Mouse (Mus musculus) ovary, adult 18-20 months (tissue): ENCODE measurements around the gene Gm28308.

ENCODE experiments used
- DNase-seq: peaks from one replicate; pipeline ENCODE4 v3.0.0; 2022; ENCODE audit warnings: low spot score, mixed read lengths

Gene Gm28308

DNA sequence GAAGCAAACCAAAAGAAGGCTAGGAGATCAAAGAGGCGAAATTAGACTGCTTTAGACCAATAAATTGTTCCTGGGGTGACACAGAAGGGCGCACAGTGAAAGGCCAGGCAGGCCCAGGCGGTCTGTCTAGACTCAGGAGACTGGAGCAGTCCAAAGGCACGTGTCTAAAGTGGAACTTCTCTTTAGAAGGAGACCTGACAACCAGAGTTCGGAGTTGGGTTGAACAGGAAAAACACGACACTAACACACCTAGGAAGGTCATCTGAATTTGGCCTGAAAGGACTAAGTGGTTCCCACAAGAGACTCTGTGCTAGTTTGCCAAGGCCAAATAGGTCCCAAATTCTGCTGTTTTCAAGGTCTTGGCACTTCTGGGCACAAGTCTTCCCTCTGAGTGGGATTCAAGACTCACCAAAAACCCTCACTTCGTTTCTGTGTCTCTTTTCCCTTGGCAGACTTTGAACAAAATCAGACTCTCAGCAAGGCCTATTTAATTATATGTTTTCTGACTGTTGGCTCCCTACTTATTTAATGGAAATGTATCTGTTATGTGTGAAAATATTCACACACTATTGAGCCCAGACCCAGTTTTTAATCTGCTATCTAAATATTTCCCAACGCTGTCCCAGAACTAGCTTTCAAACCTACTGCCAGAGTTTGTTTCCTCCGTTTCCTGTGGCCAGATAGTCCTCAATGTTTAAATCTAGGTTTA lies 6.2 kb upstream of the Gm28308 start:
- DNase-seq: no peak

DNA sequence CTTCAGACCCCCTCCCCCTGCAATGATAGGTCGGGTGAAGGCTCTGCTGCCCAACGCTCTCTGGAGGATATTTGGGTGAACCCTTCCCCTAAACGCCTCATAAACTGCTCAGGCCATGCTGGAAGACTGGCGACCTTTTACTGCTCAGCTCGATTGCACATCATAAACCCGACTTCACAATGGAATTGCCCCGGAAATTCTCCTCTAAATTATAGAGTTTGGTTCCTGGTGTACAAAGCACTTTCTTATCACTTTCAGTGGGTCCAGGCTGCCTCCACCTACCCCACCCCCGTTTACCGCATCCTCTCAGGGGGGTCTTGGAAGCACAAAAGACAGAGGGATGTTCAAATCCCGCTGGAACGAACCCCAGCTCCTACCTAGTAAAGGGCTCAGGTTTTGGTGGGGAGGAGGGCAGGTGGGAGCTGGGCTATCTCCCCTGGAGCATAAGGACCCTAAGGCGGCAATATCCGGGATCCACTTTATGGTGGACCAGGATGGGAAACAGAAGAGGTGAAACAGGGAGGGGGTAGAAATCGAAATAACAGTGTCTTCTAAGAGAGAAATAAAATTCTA lies 5.6 kb upstream of the Gm28308 start:
- no peak for DNase-seq

DNA sequence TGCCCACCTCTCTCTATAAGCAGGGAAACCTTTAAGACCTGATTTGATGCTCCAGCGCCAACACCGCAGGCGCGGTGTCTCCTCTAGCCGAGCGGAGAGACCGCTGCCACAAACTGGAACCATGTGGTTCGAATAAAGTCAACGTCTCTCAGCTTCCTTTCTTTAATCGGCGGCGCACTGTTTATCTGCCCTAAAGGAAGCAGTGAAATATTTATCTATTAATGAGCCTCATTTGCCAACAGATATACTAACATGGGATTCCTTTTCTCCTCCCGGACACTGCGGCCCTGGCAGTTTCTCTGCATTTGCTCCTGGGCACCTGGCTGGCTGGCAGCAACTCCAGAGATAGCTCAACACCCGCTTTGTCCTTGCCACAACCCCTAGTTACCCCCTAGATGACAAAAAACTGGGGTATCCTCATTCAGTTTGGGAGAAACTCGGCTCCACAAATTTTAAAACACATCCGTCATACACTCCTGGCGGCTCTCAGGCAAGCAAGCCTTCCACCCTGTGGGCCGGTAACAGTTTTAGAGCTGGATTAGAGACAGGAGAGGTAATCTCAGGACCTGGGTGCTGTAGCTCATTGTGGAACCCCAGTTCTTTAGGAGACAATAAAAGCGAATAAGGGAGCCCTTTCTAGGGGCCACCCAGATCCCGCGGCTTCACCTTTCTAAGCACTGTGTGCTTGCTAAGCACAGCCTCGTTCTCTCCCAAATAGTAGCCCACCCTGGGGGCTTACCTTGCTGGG lies 4.9 kb upstream of the Gm28308 start:
- no peak for DNase-seq

DNA sequence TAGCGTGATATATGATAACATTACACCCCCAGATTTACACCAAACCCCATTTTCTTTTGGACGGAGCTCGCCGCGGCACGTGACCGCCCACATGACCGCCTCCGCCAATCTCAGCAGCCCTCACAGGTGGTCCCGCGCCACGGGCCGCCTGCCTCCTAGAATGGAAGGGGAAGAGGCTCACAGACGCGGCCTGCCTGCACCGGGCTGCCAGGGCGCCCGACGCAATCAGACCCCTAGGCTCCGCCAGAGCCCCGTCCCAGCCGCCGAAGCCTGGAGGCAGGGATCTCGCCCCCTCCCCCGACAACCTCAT lies 4.3 kb upstream of the Gm28308 start:
- DNase-seq: no peak

DNA sequence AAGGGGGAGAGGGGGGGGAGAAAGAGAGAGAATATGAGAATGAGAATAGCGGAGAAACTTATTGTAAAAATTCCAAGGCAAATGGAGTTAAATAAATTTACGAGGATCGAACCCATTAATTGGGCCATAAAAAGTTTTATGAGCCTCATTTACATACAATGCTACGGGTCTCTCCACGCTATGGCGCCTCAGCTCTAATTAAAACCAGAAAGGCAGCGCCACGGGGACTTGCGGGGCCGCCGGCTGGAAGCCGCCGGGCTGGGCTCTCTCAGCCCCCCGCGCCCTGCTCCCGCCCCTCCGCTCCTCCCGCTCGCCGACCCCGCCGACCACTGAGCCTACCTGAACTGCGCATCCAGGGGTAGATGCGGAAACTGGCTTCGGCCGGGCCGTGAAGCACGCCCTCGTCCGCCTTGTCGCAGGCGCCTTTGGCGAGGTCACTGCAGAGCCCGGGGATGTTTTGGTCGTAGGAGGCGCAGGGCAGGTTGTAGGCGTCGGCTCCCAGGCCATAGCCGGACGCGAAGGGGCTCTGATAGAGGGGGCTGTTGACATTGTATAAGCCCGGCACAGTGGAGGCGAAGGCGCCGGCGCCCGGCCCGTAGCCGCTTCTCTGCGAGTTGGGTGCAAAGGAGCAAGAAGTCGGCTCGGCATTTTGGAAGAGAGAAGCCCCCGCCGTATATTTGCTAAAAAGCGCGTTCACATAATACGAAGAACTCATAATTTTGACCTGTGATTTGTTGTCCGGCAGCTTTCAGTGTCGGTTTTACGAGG lies 3.7 kb upstream of the Gm28308 start:
- no peak for DNase-seq

DNA sequence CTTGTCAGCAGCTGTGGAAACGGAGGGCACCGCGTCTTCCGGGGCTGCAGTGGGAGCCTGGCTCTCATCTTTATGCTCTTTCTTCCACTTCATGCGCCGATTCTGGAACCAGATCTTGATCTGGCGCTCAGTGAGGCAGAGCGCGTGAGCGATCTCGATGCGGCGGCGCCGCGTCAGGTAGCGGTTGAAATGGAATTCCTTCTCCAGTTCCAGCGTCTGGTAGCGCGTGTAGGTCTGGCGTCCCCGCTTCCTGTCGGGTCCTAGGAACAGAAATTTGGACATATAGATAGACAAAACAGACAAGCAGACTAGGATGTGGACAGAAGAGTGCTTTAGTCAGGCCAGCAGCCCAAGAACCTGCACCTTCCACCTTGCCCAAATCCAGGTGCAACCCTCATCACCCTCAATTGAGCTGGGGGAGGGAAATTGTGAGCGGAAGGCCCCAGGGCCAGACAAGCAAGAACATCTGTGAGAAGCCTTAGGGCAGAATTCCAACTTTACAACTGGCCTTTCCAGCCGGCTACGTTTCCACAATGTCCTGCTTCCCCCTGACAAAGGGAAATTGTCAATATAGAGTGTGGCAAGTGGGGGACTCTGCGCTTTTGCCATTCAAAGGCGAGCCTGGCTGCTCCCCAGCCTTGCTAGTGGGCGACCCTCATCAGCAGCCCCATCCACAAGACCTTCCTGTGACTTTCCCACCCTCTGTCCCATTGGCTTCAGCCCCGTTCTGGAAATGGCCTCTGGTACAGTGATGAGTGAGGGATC lies 2.8 kb upstream of the Gm28308 start:
- no peak for DNase-seq

- DNase-seq: no peak
These were observed 1.9 kb upstream of the Gm28308 start for GRCm38 (mm10) chr6:52215070-52215469.

- no peak for DNase-seq
These were observed 1.1 kb upstream of the Gm28308 start for GRCm38 (mm10) chr6:52214271-52214670.

DNA sequence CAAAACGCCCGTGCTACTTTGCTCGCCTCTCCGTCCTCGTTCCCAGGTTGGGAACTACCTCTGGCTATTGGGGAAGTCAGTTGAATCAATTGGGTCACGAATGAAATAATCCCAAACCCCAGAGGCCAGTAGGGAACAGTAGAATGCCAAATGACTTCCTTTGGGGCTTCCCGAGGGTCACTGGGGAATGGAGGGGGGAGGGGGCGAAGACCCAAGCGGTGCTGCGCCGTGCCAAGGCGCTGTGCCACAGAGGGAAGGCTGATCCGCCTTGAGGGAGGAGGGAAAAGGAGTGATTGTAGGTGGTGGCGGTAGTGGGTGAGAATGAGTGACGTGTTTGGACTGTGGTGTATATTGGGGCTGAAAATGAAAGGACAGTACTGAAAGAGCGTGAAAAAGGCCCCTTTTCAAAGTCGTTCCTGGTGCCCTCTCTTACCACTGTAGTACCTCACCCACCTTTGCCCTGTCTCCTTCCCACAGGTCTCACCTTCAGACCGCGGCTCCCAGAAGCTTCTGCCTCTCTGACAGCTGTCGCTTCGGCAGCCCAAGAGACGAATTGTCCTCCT lies 502 bp downstream of the Gm28308 start:
- DNase-seq: no peak

GRCm38 (mm10) chr6:52211961-52212360 lies 1.2 kb downstream of the Gm28308 start:
- no peak for DNase-seq

DNA sequence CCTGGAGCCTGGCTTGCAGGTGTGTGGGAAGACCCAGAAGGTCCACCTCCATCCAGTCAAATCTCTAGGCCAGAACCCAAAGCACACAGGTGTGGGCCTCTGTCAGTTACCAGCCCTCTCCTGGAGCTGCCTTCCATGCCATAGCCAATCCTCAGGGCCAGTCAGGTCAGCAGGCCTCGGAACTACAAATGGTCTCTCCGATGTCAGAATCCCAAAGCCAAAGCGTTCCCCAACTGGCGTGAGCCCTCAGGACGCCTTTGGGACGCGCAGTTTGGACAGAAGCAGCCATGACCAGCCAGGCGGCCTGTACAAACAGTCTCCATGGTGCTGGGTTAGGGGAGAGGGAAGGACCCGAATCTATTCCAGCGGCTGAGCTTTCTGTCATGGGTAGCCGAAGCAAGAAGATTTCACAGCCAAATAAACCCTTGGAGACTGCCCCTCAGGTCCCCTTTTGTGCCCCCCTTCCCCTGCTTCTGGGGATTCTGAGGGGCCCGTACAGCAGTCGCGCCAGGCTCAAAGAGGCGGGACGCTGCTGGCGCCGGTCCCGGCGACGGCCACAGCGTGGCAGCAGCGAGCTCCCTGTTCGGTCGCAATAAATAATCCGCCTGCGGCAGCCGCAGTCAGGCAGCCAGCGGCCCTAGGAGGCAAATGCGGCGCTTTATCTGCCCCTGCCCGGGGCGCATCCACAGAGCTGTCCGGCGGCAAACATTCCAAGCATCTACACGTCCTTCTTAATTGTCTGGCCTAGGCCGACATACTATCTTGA lies 1.8 kb downstream of the Gm28308 start:
- DNase-seq: no peak

GRCm38 (mm10) chr6:52209685-52210046 lies 3.5 kb downstream of the Gm28308 start:
- DNase-seq: no peak

GRCm38 (mm10) chr6:52208868-52209684 lies 4.1 kb downstream of the Gm28308 start:
- DNase-seq: no peak

GRCm38 (mm10) chr6:52208072-52208867 lies 4.9 kb downstream of the Gm28308 start, which contains the start of gene Hoxa6:
Hoxa6 (minus strand) TSS chr6:52208722.
- no peak for DNase-seq

GRCm38 (mm10) chr6:52207684-52207976 lies 5.5 kb downstream of the Gm28308 start:
- no peak for DNase-seq

- no peak for DNase-seq
These were observed 6.1 kb downstream of the Gm28308 start for GRCm38 (mm10) chr6:52206882-52207683.

DNA sequence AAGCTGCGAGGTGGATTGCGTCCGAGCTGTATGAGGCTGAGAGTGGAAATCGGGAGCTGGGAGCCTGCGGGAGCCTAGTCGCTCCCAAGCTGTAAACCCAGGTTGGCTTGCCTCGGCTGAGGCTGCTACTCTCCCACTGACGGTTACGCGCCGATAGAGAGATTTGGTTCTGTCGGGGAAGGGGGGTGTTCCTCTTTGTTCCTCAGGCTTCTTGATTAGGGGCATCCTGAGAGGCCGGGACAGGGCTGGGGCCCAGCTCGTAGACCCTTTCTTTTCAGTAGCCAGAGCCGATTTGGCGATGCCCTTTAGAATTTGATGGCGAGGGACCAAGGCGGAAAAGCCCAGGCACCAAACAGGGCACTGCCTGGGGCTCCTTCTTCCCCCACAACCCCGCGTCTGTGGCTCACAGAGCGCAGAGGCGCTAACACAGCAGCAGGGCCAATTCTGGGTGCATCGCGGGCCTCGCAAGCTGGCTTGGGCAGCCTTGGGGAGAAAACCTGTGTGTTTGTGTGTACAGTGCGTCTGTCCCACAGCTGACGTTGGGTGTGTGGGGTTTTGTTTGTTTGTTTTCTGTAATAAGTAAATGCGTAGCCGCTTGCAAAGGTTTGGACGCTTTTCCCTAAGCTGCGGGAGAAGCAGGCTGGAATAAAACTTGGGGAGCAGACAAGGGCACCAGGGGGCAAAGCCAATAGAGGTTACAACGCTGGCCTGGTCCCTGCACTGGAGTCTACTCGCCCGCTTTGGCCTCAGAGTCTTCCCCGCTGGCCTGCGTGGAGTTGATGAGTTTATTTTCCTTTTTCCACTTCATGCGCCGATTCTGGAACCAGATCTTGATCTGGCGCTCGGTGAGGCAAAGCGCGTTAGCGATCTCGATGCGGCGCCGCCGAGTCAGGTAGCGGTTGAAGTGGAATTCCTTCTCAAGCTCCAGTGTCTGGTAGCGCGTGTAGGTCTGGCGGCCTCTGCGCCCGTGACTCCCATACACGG lies 7.2 kb downstream of the Gm28308 start:
- DNase-seq: no peak
